Mouse (Mus musculus) MEL (cell line): ENCODE measurements around the gene Eva1b. TPM values are rescaled to one million over a fixed set of nuclear protein-coding genes. Genes with fewer than 3 reads are reported as not detected.

Experiments
- DNase-seq: peaks from one replicate; pipeline ENCODE4 v3.0.0; 2011; ENCODE audit warnings: low read depth, low spot score
- H3K27ac ChIP-seq: 2 replicates; pipeline ENCODE4 v1.5.1; 2012; ENCODE audit warnings: low read depth, mild to moderate bottlenecking, control low read depth, low read length, moderate library complexity; ENCODE audit not compliant: control insufficient read depth
- H3K27me3 ChIP-seq, 2 experiments: fragments of 150-350 bp in 1 of 2; sonication (generic) in 1 of 2; 2 replicates each; pipeline ENCODE4 v1.6.1; 2012; ENCODE audit warnings: low read length in 2 of 2, mild to moderate bottlenecking in 2 of 2, improper control_type of control experiment in 1 of 2, moderate library complexity in 1 of 2; ENCODE audit not compliant: insufficient read depth in 2 of 2, control insufficient read depth in 1 of 2
- H3K36me3 ChIP-seq, 2 experiments: 2 replicates each; pipeline ENCODE4 v1.6.1; 2012 to 2014; ENCODE audit warnings: low read length in 2 of 2, improper control_type of control experiment in 1 of 2, inconsistent platforms in 1 of 2, mild to moderate bottlenecking in 1 of 2; ENCODE audit not compliant: insufficient read depth in 2 of 2, control insufficient read depth in 1 of 2
- H3K4me1 ChIP-seq, 2 experiments: fragments of 150-350 bp in 1 of 2; sonication (generic) in 1 of 2; 2 replicates each; pipeline ENCODE4 v1.6.1; 2012; ENCODE audit warnings: low read length in 2 of 2, improper control_type of control experiment in 1 of 2, mild to moderate bottlenecking in 1 of 2; ENCODE audit not compliant: insufficient read depth in 2 of 2, control insufficient read depth in 1 of 2
- H3K4me3 ChIP-seq, 2 experiments: fragments of 150-350 bp in 1 of 2; sonication (generic) in 1 of 2; 2 replicates each; pipeline ENCODE4 v1.5.1; 2012; ENCODE audit warnings: low read depth in 2 of 2, low read length in 2 of 2, mild to moderate bottlenecking in 2 of 2, moderate library complexity in 2 of 2, control low read depth in 1 of 2, improper control_type of control experiment in 1 of 2; ENCODE audit not compliant: control insufficient read depth in 1 of 2, insufficient read depth in 1 of 2
- H3K79me2 ChIP-seq: 2 replicates; pipeline ENCODE4 v1.6.1; 2012; ENCODE audit warnings: mild to moderate bottlenecking, low read length, moderate library complexity; ENCODE audit not compliant: control insufficient read depth, poor library complexity, insufficient read depth
- H3K9ac ChIP-seq: 2 replicates; pipeline ENCODE4 v1.6.1; 2012; ENCODE audit warnings: low read depth, mild to moderate bottlenecking, control low read depth, low read length, moderate library complexity; ENCODE audit not compliant: control insufficient read depth, poor library complexity, severe bottlenecking
- H3K9me3 ChIP-seq: fragments of 150-350 bp; sonication (generic); replicated peaks from 2 replicates; pipeline ENCODE4 v1.6.1; 2012; ENCODE audit warnings: mild to moderate bottlenecking, low read length, improper control_type of control experiment, moderate library complexity; ENCODE audit not compliant: insufficient read depth
- CHD1 ChIP-seq: IDR thresholded peaks from 2 replicates; pipeline ENCODE4 v1.6.1; 2012; ENCODE audit warnings: low read depth, mild to moderate bottlenecking, inconsistent platforms, low read length, improper control_type of control experiment
- CTCF ChIP-seq, 3 experiments: IDR thresholded peaks in 2 of 3; conservative IDR thresholded peaks in 1 of 3; 2 replicates each; pipeline ENCODE4 v1.5.1; 2011 to 2012; ENCODE audit warnings: low read length in 3 of 3, low read depth in 2 of 3, mild to moderate bottlenecking in 2 of 3, improper control_type of control experiment in 1 of 3, inconsistent platforms in 1 of 3, mixed read lengths in 1 of 3, moderate library complexity in 1 of 3; ENCODE audit not compliant: control insufficient read depth in 1 of 3, insufficient read depth in 1 of 3, poor library complexity in 1 of 3, severe bottlenecking in 1 of 3
- MAFK ChIP-seq: IDR thresholded peaks from 2 replicates; pipeline ENCODE4 v1.6.1; 2011; ENCODE audit warnings: low read depth, mild to moderate bottlenecking, low read length, improper control_type of control experiment, borderline replicate concordance
- MAZ ChIP-seq: IDR thresholded peaks from 2 replicates; pipeline ENCODE4 v1.6.1; 2012; ENCODE audit warnings: low read depth, mild to moderate bottlenecking, inconsistent platforms, low read length, improper control_type of control experiment
- MEF2A ChIP-seq: IDR thresholded peaks from 2 replicates; pipeline ENCODE4 v1.6.1; 2014; ENCODE audit warnings: low read depth, mild to moderate bottlenecking, inconsistent platforms, low read length, improper control_type of control experiment; ENCODE audit not compliant: poor library complexity, insufficient replicate concordance, severe bottlenecking; ENCODE audit errors: extremely low read depth
- MXI1 ChIP-seq: IDR thresholded peaks from 2 replicates; pipeline ENCODE4 v1.6.1; 2011; ENCODE audit warnings: mild to moderate bottlenecking, low read depth, low read length, improper control_type of control experiment
- NELFE ChIP-seq: IDR thresholded peaks from 2 replicates; pipeline ENCODE4 v1.6.1; 2011; ENCODE audit warnings: low read depth, low read length, improper control_type of control experiment
- NRF1 ChIP-seq: IDR thresholded peaks from 2 replicates; pipeline ENCODE4 v1.6.1; 2014; ENCODE audit warnings: low read depth, mild to moderate bottlenecking, inconsistent platforms, low read length, improper control_type of control experiment, moderate library complexity; ENCODE audit not compliant: poor library complexity, insufficient read depth, severe bottlenecking
- POLR2A ChIP-seq, 2 experiments: IDR thresholded peaks; 2 replicates each; pipeline ENCODE4 v1.6.1; 2011 to 2012; ENCODE audit warnings: low read length in 2 of 2, mild to moderate bottlenecking in 2 of 2, control low read depth in 1 of 2, improper control_type of control experiment in 1 of 2, low read depth in 1 of 2, moderate library complexity in 1 of 2; ENCODE audit not compliant: control insufficient read depth in 1 of 2, insufficient read depth in 1 of 2, poor library complexity in 1 of 2
- POLR2AphosphoS2 ChIP-seq: IDR thresholded peaks from 2 replicates; pipeline ENCODE4 v1.6.1; 2011; ENCODE audit warnings: low read length, improper control_type of control experiment
- RAD21 ChIP-seq: IDR thresholded peaks from 2 replicates; pipeline ENCODE4 v1.6.1; 2011; ENCODE audit warnings: mild to moderate bottlenecking, low read depth, low read length, improper control_type of control experiment
- RCOR1 ChIP-seq: IDR thresholded peaks from 2 replicates; pipeline ENCODE4 v1.6.1; 2012; ENCODE audit warnings: low read depth, mild to moderate bottlenecking, inconsistent platforms, low read length, improper control_type of control experiment
- TAL1 ChIP-seq: IDR thresholded peaks from 2 replicates; pipeline ENCODE4 v1.6.1; 2012; ENCODE audit warnings: mild to moderate bottlenecking, inconsistent platforms, low read length, moderate library complexity, mixed read lengths
- TCF12 ChIP-seq: IDR thresholded peaks from 2 replicates; pipeline ENCODE4 v1.6.1; 2014; ENCODE audit warnings: low read depth, mild to moderate bottlenecking, inconsistent platforms, low read length, improper control_type of control experiment, moderate library complexity
- UBTF ChIP-seq: IDR thresholded peaks from 2 replicates; pipeline ENCODE4 v1.6.1; 2012; ENCODE audit warnings: low read depth, mild to moderate bottlenecking, inconsistent platforms, low read length, improper control_type of control experiment, moderate library complexity, borderline replicate concordance; ENCODE audit not compliant: insufficient read depth
- USF2 ChIP-seq, 2 experiments: IDR thresholded peaks; 2 replicates each; pipeline ENCODE4 v1.6.1; 2011 to 2012; ENCODE audit warnings: improper control_type of control experiment in 2 of 2, low read length in 2 of 2, borderline replicate concordance in 1 of 2, inconsistent platforms in 1 of 2, low read depth in 1 of 2, mild to moderate bottlenecking in 1 of 2; ENCODE audit not compliant: insufficient read depth in 1 of 2
- ZC3H11A ChIP-seq: IDR thresholded peaks from 2 replicates; pipeline ENCODE4 v1.6.1; 2012; ENCODE audit warnings: low read depth, mild to moderate bottlenecking, inconsistent platforms, low read length, improper control_type of control experiment
- ZMIZ1 ChIP-seq: IDR thresholded peaks from 2 replicates; pipeline ENCODE4 v1.6.1; 2012; ENCODE audit warnings: low read depth, mild to moderate bottlenecking, inconsistent platforms, low read length, improper control_type of control experiment, moderate library complexity
- ZNF384 ChIP-seq: IDR thresholded peaks from 2 replicates; pipeline ENCODE4 v1.6.1; 2012; ENCODE audit warnings: low read depth, mild to moderate bottlenecking, inconsistent platforms, low read length, improper control_type of control experiment
- polyA plus RNA-seq, 2 experiments: library from polyadenylated mRNA; stranded (reverse) in 1 of 2; unstranded in 1 of 2; fragments of >175 nt in 1 of 2; fragments of >200 nt in 1 of 2; gene quantifications; 2 replicates each; pipeline versions ENCODE4 v1.2.1 to v1.2.4; 2012; ENCODE audit warnings: low replicate concordance in 2 of 2, low read depth in 1 of 2; ENCODE audit not compliant: insufficient read length in 2 of 2, insufficient read depth in 1 of 2, missing spikeins in 1 of 2
- total RNA-seq: library from RNA; depleted of rRNA; stranded (reverse); fragments of 300-350 nt; gene quantifications from 2 replicates; pipeline ENCODE4 v1.2.3, GENCODE M21; 2012

Gene Eva1b
- total and polyA plus RNA-seq, 3 experiments, result 9.6 to 12.2 TPM; not detected in 1

GRCm38 (mm10) chr4:126160981-126161380 lies 13.4 kb downstream of the Eva1b start:
- Histone ChIP-seq H3K4me3 (no peak overlapping the region), H3K9me3 (no peaks in the 10 kb centered on the region), H3K36me3 (peaks cover under 1 to 2% of the 10 kb centered on the region in 2 experiments; a peak in 3 of 4 replicates), H3K27ac (no peak overlapping the region), H3K9ac (no peak overlapping the region)
- TF ChIP-seq CTCF (IDR thresholded peaks at IDR 0.05 in 2 of 3, conservative IDR thresholded peaks at IDR 0.05 in 1 of 3; ENCODE audit: control insufficient read depth in 1 of 3, insufficient read depth in 1 of 3, low read depth in 2 of 3, low read length in 3 of 3, poor library complexity in 1 of 3, severe bottlenecking in 1 of 3) (no peak), MXI1 (no peak), ZMIZ1 (no peak), RCOR1 (no peak), MAZ (no peak), POLR2A (IDR thresholded peaks at IDR 0.05; ENCODE audit: control insufficient read depth in 1 of 2, insufficient read depth in 1 of 2, low read depth in 1 of 2, low read length in 2 of 2, poor library complexity in 1 of 2) (no peak), NRF1 (no peak), ZC3H11A (no peak), NELFE (no peak), ZNF384 (no peak)
- TF ChIP-seq, all 39 proteins: peak for 0
- Histone ChIP-seq H3K4me1 (peaks cover 0 to 9% of the 10 kb centered on the region in 2 experiments; a peak in 1 of 4 replicates), H3K79me2 (peaks cover 2% of the 10 kb centered on the region; the same call in 1 of the 2 replicates), H3K27me3 (no peaks in the 10 kb centered on the region)
- DNase-seq, result no peak

- peaks cover 2% of the 10 kb centered on the region in 2 experiments; a peak in 3 of 4 replicates for H3K36me3 ChIP-seq
- H3K4me3 ChIP-seq, result no peak overlapping the region
- no peak overlapping the region for H3K9ac ChIP-seq
- H3K79me2 ChIP-seq, result peaks cover 2% of the 10 kb centered on the region; the same call in 1 of the 2 replicates
- no peaks in the 10 kb centered on the region for H3K27me3 ChIP-seq
- no peaks in the 10 kb centered on the region for H3K9me3 ChIP-seq
- no peak for DNase-seq
- TF ChIP-seq ZNF384 (no peak), NRF1 (no peak), RCOR1 (no peak), NELFE (no peak), ZMIZ1 (no peak), UBTF (no peak), POLR2AphosphoS2 (no peak), MEF2A (no peak), TAL1 (no peak), RAD21 (no peak), USF2 (IDR thresholded peaks at IDR 0.05; ENCODE audit: borderline replicate concordance in 1 of 2, insufficient read depth in 1 of 2, low read depth in 1 of 2, low read length in 2 of 2) (no peak), MAFK (no peak), TCF12 (no peak), CHD1 (no peak)
- peaks cover 0 to 9% of the 10 kb centered on the region in 2 experiments; a peak in 1 of 4 replicates for H3K4me1 ChIP-seq
- no peak overlapping the region for H3K27ac ChIP-seq
These were observed 13.9 kb downstream of the Eva1b start for GRCm38 (mm10) chr4:126161456-126161855.
